Mouse (Mus musculus): ENCODE data around the gene Mrln. TPM values are rescaled to one million over a fixed set of nuclear protein-coding genes. Genes with fewer than 3 reads are reported as not detected.
"Not testable (repeated sequence)": the region's sequence is repeated elsewhere in the genome, so short reads cannot be mapped to it uniquely, and the experiment has no call there.

Gene Mrln
- polyA plus RNA-seq, 1 experiment = 1.5 TPM

GRCm38 (mm10) chr10:70195279-70195678 is 9.2 kb upstream of the Mrln start:
- no peak for DNase-seq (ENCODE audit: low spot score)

DNA sequence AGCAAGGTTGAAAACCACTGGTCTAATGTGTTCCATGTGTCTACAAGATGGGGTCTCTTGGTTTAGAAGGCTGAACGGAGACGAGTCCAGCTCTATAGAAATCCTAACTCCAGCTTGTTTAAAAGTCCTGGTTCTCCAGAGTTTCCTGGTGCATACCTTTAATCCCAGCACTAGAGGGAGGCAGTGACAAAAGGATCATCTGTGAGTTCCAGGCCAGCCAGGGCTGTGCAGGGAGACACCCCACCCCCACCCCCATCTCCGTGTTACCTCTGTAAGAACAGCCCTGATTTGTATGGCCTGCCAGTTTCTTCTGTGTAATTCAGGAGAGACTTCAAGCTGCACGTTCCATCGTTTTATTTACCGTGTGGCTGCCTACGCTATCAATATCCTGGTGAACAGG is 8.7 kb upstream of the Mrln start:
- DNase-seq (ENCODE audit: low spot score) = no peak

DNA sequence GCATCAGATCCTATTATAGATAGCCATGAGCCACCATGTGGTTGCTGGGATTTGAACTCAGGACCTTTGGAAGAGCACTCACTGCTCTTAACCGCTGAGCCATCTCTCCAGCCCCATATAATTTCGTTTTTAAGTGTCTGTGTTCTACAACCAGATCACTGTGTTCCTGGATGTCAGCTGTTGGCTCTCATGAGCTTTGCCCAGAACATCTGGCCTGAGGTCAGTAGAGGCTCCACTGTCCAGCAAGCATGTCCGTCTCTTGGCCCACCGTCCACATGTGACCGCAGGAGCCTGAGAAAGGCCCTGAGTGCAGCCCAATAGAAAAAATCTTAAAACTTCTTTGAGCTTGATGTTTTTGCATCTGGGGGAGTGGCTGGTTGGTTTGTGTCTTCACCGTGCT is 7.8 kb upstream of the Mrln start:
- no peak for DNase-seq (ENCODE audit: low spot score)

- DNase-seq (ENCODE audit: low spot score) = no peak
Observed at GRCm38 (mm10) chr10:70197601-70198000, 6.9 kb upstream of the Mrln start.

- no peak for DNase-seq (ENCODE audit: low spot score)
Observed at GRCm38 (mm10) chr10:70198012-70198411, 6.5 kb upstream of the Mrln start.

DNA sequence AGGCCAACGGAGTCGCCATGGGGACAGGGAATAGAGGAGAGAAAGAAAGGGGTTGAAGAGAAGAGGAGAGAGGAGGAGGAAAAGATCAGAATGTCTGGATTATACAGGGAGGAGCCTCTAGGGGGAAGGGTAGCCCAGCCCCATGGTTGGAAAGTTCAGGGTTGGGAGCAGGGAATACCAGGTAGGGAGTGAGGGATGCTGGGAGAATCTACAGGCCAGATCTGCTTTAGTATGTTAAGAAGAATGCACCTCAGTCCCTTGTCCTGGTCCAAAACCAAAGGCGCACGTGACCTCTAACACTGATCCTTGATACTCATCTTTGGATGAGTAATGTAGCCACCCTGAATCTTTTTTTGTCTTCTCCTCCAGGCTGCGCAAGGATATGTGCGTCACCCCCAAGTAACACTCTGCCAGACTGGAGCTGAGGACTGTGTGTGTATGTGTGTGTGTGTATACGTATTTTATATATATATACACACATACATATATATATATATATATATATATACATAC is 5.5 kb upstream of the Mrln start:
- no peak for DNase-seq (ENCODE audit: low spot score)

DNA sequence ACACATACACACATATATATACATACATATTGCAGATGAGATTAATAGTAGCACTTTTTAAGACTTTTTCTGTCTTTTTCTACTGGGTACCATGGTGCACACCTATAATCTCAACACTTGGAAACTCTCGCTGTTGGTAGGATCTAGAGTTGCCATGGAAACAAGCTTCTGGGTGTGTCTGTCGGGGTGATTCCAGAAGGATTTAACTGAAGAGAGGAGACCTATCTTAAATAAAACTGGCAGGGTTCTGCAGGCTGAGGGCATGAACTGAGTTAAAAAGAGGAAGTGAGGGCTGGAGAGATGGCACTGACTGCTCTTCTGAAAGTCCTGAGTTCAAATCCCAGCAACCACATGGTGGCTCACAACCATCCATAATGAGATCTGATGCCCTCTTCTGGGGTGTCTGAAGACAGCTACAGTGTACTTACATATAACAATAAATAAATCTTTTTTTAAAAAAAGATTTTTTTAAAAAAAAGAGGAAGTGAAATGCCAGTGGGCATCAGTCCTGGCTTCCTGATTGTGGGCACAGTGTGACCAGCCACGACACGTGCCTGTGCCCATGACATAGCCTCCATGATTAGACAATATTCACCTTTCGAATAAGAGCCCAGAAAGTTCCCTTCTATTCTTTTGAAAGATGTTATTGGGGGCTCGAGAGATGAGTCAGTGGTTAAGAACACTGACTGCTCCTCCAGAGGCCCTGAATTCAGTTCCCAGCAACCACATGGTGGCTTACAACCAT is 4.8 kb upstream of the Mrln start:
- no peak for DNase-seq (ENCODE audit: low spot score)

- no peak for DNase-seq (ENCODE audit: low spot score)
Observed at GRCm38 (mm10) chr10:70200889-70201500, 3.5 kb upstream of the Mrln start.

DNA sequence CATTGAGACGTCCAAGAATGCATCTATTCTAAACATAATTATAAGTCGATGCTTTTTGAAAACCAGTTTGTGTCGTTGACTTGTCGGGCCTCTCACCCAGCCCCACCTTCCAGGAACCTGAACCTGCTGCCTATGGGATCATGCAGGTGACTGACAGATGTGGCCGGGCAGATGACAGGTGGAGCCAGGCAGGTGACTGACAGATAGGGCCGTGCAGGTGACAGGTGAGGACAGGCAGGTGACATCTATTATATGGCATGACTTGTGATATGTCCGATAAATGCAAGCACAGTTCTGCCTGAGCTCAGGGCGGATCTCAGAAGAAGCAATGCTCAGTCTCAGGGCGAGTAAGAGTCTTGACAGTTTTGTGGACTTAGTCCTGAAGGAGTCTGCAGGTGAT is 6.8 kb downstream of the Mrln start:
- no peak for DNase-seq (ENCODE audit: low spot score)

DNA sequence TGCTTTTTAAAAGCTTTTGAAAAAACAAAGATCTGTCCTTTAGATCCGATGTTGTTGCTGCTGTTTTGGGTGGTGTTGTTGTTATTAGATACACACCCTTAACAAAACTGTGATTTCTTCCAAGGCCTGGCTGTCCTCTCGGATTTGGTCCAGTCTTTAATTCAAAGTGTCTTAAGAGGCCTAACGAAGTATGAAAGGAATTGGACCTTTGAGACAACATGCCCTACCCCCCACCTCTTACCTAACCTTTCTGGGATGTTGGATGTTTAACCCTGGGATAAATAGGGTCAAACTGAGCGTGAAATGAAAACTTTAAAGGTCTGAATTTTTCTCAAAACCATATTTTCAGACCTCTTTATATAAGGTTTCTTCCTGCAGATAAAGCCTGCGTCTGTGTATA is 16.5 kb downstream of the Mrln start:
- DNase-seq (ENCODE audit: low spot score) = no peak

- DNase-seq (ENCODE audit: low spot score) = not testable (repeated sequence)
Observed at GRCm38 (mm10) chr10:70222231-70222630, 17.8 kb downstream of the Mrln start.

DNA sequence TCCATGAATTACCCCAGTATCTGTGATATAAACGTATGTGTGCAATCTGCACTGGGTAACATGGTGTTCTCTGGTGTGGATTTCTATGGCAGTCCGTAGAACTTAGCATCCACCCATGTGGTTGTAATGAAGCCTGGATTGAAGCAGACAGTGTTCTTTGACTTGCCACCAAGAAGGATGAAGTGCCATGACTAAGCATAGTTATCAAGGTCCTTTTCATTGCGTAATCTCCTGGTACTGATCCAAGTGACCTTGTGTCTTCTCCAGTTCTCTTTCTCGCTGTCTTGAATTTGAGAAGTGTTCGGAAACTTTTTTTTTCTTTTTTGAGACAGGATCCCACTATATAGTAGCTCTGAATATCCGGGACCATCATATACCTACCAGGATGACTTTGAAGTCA is 20.1 kb downstream of the Mrln start:
- DNase-seq (ENCODE audit: low spot score) = no peak

DNA sequence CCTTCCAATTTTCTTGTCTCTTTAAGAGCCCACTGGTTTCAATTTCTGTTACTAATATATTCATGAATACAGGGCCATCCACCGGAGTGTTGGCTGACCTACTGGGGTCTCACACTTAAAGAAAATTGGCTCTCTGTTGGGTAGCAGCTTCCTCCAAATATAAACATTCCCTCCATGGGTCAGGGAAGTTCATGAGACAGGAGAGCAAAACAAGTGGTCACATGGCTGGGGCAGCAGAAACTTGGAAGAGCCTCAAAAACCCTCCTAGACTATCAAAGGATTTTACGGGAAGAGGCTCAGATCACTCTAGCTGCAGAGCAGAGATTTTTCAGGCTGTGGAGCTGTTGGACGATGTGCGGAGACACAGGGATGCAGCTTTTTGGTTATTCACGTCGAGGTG is 21.3 kb downstream of the Mrln start:
- no peak for DNase-seq (ENCODE audit: low spot score)

- DNase-seq (ENCODE audit: low spot score) = no peak
Observed at GRCm38 (mm10) chr10:70226608-70227007, 22.1 kb downstream of the Mrln start.

- DNase-seq (ENCODE audit: low spot score) = no peak
Observed at GRCm38 (mm10) chr10:70230352-70230751, 25.9 kb downstream of the Mrln start.

GRCm38 (mm10) chr10:70237936-70238335 is 33.5 kb downstream of the Mrln start:
- no peak for DNase-seq (ENCODE audit: low spot score)

DNA sequence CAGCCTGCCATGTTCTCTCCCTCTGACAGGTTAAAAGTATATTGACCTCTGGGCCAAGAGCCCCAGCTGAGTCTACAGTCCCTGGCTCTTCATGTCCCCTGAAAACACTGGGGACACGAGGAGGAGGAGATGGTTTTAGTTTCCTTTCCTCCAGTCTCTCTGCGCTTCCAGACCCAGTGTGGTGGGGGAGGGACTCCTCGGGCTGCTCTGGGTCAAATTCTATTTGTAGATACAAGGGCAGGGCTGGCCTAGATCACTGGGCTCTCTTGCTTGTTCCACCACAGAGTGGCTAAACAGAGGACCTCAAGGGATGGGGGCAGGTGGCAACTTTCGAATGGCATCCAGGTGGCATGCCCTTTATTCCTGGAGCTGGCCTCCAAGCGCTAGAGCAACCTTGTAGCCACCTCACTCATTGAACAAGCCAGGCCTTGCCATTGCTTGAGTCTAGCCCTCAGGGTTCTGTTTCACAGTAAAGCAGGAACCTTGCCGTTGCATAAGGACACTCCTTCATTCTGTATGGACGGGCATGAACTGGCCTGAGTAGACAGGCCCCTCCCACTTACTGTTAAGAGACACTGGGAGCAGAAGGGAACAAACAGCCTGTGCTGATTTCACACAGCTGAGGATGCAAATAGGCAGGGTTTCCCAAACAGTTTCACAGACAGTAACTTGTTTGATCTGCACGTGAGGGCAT is 38.4 kb downstream of the Mrln start:
- no peak for DNase-seq (ENCODE audit: low spot score)

DNA sequence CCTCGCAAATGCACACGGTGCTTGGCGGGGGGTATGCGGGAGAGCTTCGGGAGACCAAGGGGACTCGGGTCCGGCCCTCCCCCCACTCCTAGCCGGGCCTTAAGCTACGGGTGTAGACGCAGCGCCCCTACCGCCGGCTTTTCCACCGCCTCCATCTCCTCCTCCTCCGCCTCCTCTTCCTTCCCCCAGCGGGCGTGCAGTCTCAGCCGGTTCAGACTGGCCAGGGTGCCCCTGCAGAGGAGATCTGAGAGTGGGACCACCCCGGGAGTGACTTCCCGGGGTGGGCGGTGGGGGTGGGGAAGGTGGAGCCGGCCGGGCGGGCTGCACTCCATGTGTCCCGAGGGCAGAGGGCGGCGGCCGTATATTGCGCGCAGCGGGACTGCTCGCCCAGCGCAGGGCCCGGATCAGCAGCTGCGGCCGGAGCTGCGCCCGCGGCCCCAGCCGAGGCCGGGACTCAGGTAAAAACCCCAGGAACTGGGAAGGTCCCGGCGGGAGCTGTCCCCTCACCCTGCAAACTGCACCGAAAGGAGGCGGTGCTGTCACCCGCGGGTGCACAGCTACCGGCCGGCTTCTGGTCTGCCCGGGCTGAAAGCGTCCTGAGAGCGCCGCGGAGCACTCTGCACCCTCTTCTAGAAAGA is 40.6 kb downstream of the Mrln start, which contains the start of gene Slc16a9:
Gene Slc16a9, plus strand, starts transcription at position 180 of the 638 bp plus-strand sequence.
- peak; percentile 54 for DNase-seq (ENCODE audit: low spot score)

- peak; percentile 36 for DNase-seq (ENCODE audit: low spot score)
Observed at GRCm38 (mm10) chr10:70245559-70245945, 41.1 kb downstream of the Mrln start.

DNA sequence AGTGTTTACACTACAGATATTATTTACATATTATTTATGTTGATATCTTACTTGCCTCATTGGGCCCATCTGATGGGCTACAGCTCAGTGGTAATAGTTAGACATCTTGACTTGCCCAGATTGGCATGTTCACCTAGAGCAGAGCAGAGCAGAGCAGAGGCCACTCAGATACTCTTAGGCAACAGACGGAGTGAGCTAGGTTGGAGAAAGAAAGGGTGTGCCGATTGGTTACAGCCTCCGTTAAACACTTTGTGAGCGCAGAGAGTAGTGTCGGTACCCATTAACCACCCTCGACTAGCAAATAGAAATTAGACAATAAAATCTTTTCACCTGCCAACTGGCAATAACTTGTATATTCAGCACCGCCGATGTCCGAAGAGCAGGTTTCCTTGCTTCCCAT is 41.6 kb downstream of the Mrln start:
- no peak for DNase-seq (ENCODE audit: low spot score)

DNA sequence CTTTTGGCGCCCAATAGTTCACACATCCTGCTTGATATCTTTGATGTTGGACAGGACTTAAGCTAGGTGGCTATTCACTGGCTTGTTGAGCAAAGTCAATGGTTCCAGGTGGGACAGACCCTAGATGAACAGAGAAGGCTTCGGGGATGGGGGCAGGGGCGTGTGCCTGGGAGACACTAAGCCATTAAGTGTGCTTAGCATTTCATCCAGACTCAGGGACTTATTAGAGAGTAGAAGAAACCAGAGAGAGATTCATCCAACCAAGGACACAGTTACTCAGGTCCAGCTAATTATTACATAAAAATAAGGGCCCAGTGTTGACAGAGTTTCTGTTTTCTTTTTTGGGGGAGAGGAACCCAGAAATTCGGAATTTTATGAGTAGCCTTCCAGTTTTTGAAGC is 45.9 kb downstream of the Mrln start:
- DNase-seq (ENCODE audit: low spot score) = no peak

DNA sequence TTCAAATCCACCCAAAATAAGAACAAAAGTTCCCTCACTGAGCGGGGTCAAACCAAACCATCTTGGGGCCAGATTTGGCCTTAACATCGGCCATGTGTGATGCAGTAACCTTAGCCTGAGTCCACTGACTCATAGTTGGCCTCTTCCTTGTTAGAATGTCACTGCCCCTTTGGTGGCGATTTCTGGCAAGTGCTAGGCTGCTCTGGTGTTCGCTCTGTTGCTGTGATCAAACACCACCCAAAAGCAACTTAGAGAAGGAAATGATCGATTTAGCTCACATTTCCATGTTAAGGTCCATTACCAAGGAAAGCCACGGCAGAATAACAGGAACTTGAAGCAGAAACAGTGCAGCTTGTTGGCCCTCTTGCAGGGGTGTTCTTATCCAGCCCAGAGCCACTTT is 46.3 kb downstream of the Mrln start:
- DNase-seq (ENCODE audit: low spot score) = no peak

Measured in urinary bladder, adult 2 months (tissue).